ENCODE assay signal across 9 mouse cellular contexts in the genomic region with DNA sequence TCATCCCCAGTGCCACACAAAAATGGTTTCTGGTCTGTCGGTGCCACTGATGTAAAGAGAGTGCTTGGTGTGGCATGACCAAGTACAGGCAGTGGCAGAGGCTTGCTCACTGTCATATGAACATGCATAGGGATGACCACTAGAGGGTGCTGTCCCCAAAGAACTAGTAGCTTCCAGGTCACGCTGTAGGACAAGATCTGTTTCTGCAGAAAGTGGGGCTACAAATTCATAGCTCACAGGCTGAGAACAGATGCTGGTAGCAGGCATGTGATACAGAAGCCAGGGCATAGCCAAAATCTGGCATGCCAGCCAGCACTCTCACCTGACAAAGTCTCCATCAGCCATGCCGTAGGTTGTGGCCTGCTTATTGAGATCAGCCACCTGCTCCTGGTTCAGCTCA. TPM values are rescaled to one million over a fixed set of nuclear protein-coding genes. Genes with fewer than 3 reads are reported as not detected.
DNase-seq lines count a peak whose midpoint lies in the region; ATAC-seq and TF ChIP-seq lines count a peak whose summit lies in the region.
"Had no signal": no experiment of that assay in that cellular context is flagged by ENCODE, and none has a peak within 500 bp of the region (broad histone marks: within the 10 kb centered on the region; RNA-seq: fewer than 3 reads in every experiment).

No protein-coding gene starts in this region.

- TF ChIP-seq CTCF in cerebellum, adult 2 months (IDR thresholded peaks at IDR 0.05; ENCODE audit: borderline replicate concordance, insufficient read depth, low read depth, low read length) = peak; percentile 89
- TF ChIP-seq CTCF in hindbrain, postnatal 0 days (IDR thresholded peaks at IDR 0.05; ENCODE audit: low read depth) = peak; percentile 97

- H3K9ac ChIP-seq in hindbrain, postnatal 0 days (replicated peaks; ENCODE audit: low read length) = no peak overlapping the region

- peak; percentile 80 for ATAC-seq in hindbrain, postnatal 0 days

- 15% methylated on average over 3 of the region's 3 CpGs for WGBS in cerebellum, adult 2 months
- 54% methylated on average over 3 of the region's 3 CpGs for WGBS in hindbrain, postnatal 0 days

- TF ChIP-seq POLR2A in cerebellum, adult 2 months (IDR thresholded peaks at IDR 0.05; ENCODE audit: borderline replicate concordance, insufficient read depth, low read length) = no peak

- no peaks in the 10 kb centered on the region for H3K27me3 ChIP-seq in cerebellum, adult 2 months (ENCODE audit: control insufficient read depth, insufficient read depth, low read length)
- H3K27me3 ChIP-seq in hindbrain, postnatal 0 days (ENCODE audit: insufficient read depth, low read length) = no peaks in the 10 kb centered on the region

- no peaks in the 10 kb centered on the region for H3K9me3 ChIP-seq in hindbrain, postnatal 0 days (ENCODE audit: low read length)

- DNase-seq in adrenal gland, adult (ENCODE audit: inconsistent age in 2 of 2, low spot score in 1 of 2) = peak; percentile 75 to 92
- no peak for DNase-seq in adrenal gland, adult 8-10 months
- peak; percentile 79 to 86 for DNase-seq in cerebellum, adult 2 months
- peak; percentile 82 for DNase-seq in forelimb bud, embryonic 11.5 days (ENCODE audit: low read depth, low spot score)
- DNase-seq in hindbrain, postnatal 0 days (ENCODE audit: low spot score) = peak; percentile 91
- DNase-seq in layer of hippocampus, postnatal 36 days = peak; percentile 63 to 67
- peak; percentile 90 for DNase-seq in lung, postnatal 36 days
- DNase-seq in right cerebral cortex, postnatal 14 days = peak; percentile 74

- H3K27ac ChIP-seq in cerebellum, adult 2 months (ENCODE audit: insufficient read depth, low read length) = peak overlapping the region; percentile 41
- H3K27ac ChIP-seq in hindbrain, postnatal 0 days = 0 out of 2 replicates have a peak overlapping the region, but pooled peaks have one; percentile 26

- no peak overlapping the region for H3K4me2 ChIP-seq in hindbrain, postnatal 0 days (ENCODE audit: low read depth, low read length)

- H3K36me3 ChIP-seq in hindbrain, postnatal 0 days (ENCODE audit: insufficient read depth, low read length) = peaks cover 81% of the 10 kb centered on the region

- H3K4me1 ChIP-seq in cerebellum, adult 2 months (ENCODE audit: control insufficient read depth, insufficient read depth, low read length) = peaks cover 13% of the 10 kb centered on the region
- no peaks in the 10 kb centered on the region for H3K4me1 ChIP-seq in hindbrain, postnatal 0 days (ENCODE audit: insufficient read depth, low read length)

- H3K4me3 ChIP-seq in cerebellum, adult 2 months (replicated peaks; ENCODE audit: insufficient read depth, low read depth, low read length) = no peak overlapping the region
- H3K4me3 ChIP-seq in hindbrain, postnatal 0 days (ENCODE audit: low read length) = no peak overlapping the region
- H3K4me3 ChIP-seq: myocyte had no signal

RNA-seq across cellular contexts. Expression of a gene that starts 12.5 kb away (rescaled TPM):
- total RNA-seq in adrenal gland, adult 8-10 months (2022) = 10 to 100 TPM; 76.9 to 94.1 (median 85.1) TPM
- 86.1 and 87.2 TPM in 2 replicates for polyA plus RNA-seq in cerebellum, adult 2 months (2012; rRNA removed)
- 60.0 and 61.7 TPM in 2 replicates for total RNA-seq in hindbrain, postnatal 0 days (2014; rRNA removed)
- polyA plus RNA-seq in hindbrain, postnatal 0 days (2015; fragmentation: Nextera tagmentation; extraction: Ambion mirVana) = 153 and 162 TPM in 2 replicates
- total RNA-seq in layer of hippocampus, postnatal 36 days (2021) = 10 to 100 TPM; 44.2 to 46.1 TPM

RNA-seq across cellular contexts. Expression of a gene that starts 12.8 kb away (rescaled TPM):
- under 1 TPM; 0.52 to 0.68 (median 0.57) TPM for total RNA-seq in adrenal gland, adult 8-10 months (2022)
- 3.4 and 4.0 TPM in 2 replicates for polyA plus RNA-seq in cerebellum, adult 2 months (2012; rRNA removed)
- 0.25 TPM in 1 of 2 replicates, not detected in the other for total RNA-seq in hindbrain, postnatal 0 days (2014; rRNA removed)
- not detected in 2 replicates for polyA plus RNA-seq in hindbrain, postnatal 0 days (2015; fragmentation: Nextera tagmentation; extraction: Ambion mirVana)
- total RNA-seq in layer of hippocampus, postnatal 36 days (2021) = under 1 TPM; 0.33 to 0.75 TPM

RNA-seq across cellular contexts. Expression of a gene that starts 14.4 kb away (rescaled TPM):
- 10 to 100 TPM; 29.5 to 92.6 (median 50.4) TPM for total RNA-seq in adrenal gland, adult 8-10 months (2022)
- polyA plus RNA-seq in cerebellum, adult 2 months (2012; rRNA removed) = 151 and 152 TPM in 2 replicates
- 67.0 and 90.9 TPM in 2 replicates for total RNA-seq in hindbrain, postnatal 0 days (2014; rRNA removed)
- 70.3 and 77.5 TPM in 2 replicates for polyA plus RNA-seq in hindbrain, postnatal 0 days (2015; fragmentation: Nextera tagmentation; extraction: Ambion mirVana)
- 100 to 1,000 TPM in 1 of 2 experiments, 10 to 100 TPM in 1; 90.1 to 103 TPM for total RNA-seq in layer of hippocampus, postnatal 36 days (2021)

RNA-seq across cellular contexts. Expression of a gene that starts 27.0 kb away (rescaled TPM):
- 10 to 100 TPM; 68.3 to 88.3 (median 81.8) TPM for total RNA-seq in adrenal gland, adult 8-10 months (2022)
- polyA plus RNA-seq in cerebellum, adult 2 months (2012; rRNA removed) = 134 and 136 TPM in 2 replicates
- total RNA-seq in hindbrain, postnatal 0 days (2014; rRNA removed) = 125 and 128 TPM in 2 replicates
- polyA plus RNA-seq in hindbrain, postnatal 0 days (2015; fragmentation: Nextera tagmentation; extraction: Ambion mirVana) = 27.0 and 27.7 TPM in 2 replicates
- 100 to 1,000 TPM; 113 to 120 TPM for total RNA-seq in layer of hippocampus, postnatal 36 days (2021)

RNA-seq across cellular contexts. Expression of a gene that starts 39.3 kb away (rescaled TPM):
- 10 to 100 TPM; 31.6 to 50.7 (median 42.6) TPM for total RNA-seq in adrenal gland, adult 8-10 months (2022)
- 4.7 and 5.8 TPM in 2 replicates for polyA plus RNA-seq in cerebellum, adult 2 months (2012; rRNA removed)
- 9.2 and 10.2 TPM in 2 replicates for total RNA-seq in hindbrain, postnatal 0 days (2014; rRNA removed)
- polyA plus RNA-seq in hindbrain, postnatal 0 days (2015; fragmentation: Nextera tagmentation; extraction: Ambion mirVana) = 6.5 and 6.9 TPM in 2 replicates
- total RNA-seq in layer of hippocampus, postnatal 36 days (2021) = 10 to 100 TPM in 1 of 2 experiments, 1 to 10 TPM in 1; 7.3 to 10.2 TPM
